Mouse (Mus musculus): ENCODE measurements around the gene Olfr1396. TPM values are rescaled to one million over a fixed set of nuclear protein-coding genes. Genes with fewer than 3 reads are reported as not detected.

The Olfr1396 gene
- polyA plus RNA-seq, 1 experiment from 2014 or later, result not detected

DNA sequence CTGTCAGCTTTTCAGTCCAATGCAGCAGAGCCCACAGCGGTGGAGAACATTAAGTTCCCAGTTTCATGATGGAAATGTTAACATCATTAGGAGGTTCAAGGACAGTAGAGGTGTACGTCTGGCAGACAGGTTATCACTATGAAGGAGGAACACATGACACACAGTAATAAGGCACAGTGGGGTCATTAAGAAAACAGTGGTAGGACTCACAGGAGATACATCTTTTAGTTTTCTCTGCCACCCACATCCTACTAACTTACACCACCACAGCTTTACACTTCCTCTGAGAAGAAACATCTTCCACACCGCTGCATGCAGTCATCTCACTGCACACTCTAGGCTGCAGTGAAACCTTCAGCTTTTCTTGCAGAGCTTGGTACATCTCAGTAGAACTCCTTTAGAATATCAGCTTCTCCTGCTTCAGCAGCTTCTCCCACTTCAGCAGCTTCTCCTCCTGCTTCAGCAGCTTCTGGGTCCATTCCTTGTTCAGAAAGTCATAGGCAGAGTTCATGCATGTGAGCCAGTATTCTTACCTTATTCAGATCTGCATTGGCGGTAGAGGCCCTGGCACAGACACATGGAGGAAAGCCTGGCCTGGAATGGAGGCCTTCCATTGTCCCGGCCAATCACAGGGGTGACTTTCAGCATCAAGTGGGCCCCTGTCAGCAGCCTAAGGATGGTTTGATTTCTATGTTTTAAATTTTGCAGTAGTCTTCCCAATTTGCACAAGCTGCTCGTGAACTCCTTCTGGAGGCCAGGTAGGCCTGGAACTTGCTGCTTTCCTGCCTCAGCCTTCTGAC lies 20.6 kb downstream of the Olfr1396 start:
- Histone ChIP-seq H3K4me1 (replicated peaks; ENCODE audit: control insufficient read depth, insufficient read depth, low read length) (no peaks in the 10 kb centered on the region), H3K9me3 (ENCODE audit: control insufficient read depth, low read length) (no peaks in the 10 kb centered on the region), H3K4me2 (replicated peaks; ENCODE audit: low read depth, low read length) (no peak overlapping the region), H3K36me3 (ENCODE audit: control insufficient read depth, insufficient read depth, low read length) (no peaks in the 10 kb centered on the region), H3K27me3 (ENCODE audit: control insufficient read depth, insufficient read depth, low read length) (no peaks in the 10 kb centered on the region), H3K27ac (ENCODE audit: low read depth, low read length) (no peak overlapping the region), H3K4me3 (ENCODE audit: low read depth, low read length) (no peak overlapping the region), H3K9ac (ENCODE audit: low read depth, low read length) (no peak overlapping the region)
- ATAC-seq (ENCODE audit: low FRiP score) (no peak), DNase-seq (ENCODE audit: low spot score) (no peak)
- WGBS, result 92% methylated on average over 6 of the region's 6 CpGs

GRCm38 (mm10) chr11:49092786-49093185 lies 21.9 kb downstream of the Olfr1396 start:
- WGBS, result 85% methylated on average over 2 of the region's 2 CpGs
- no peak overlapping the region for H3K9ac ChIP-seq (ENCODE audit: low read depth, low read length)
- no peak for ATAC-seq (ENCODE audit: low FRiP score)

DNA sequence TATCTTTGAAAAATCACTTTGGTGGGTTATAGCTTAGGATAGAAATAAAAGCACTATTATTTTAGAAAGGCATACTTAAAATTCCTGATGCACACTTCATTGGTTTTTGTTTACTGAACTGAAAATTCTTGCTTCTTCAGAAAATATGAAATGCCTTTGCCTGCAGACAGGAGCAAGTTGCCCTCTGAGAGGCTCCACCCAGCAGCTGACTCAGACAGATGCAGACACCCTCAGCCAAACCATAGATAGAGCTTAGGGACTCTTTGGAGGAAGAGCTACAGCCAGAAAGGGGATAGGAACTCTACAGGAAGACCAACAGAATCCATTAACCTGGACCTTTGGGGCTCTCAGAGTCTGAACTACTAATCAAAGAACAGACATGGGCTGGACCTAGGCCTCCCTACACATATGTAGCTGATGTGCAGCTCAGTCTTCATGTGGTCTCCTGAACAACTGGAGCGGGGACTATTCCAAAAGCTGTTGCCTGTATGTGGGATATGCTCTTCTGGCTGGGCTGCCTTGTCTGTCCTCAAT lies 22.6 kb downstream of the Olfr1396 start:
- 88% methylated on average over 1 of the region's 1 CpGs for WGBS
- Histone ChIP-seq H3K36me3 (ENCODE audit: control insufficient read depth, insufficient read depth, low read length) (no peaks in the 10 kb centered on the region), H3K27me3 (ENCODE audit: control insufficient read depth, insufficient read depth, low read length) (no peaks in the 10 kb centered on the region), H3K27ac (ENCODE audit: low read depth, low read length) (no peak overlapping the region), H3K9me3 (ENCODE audit: control insufficient read depth, low read length) (no peaks in the 10 kb centered on the region), H3K4me1 (replicated peaks; ENCODE audit: control insufficient read depth, insufficient read depth, low read length) (no peaks in the 10 kb centered on the region), H3K9ac (ENCODE audit: low read depth, low read length) (no peak overlapping the region), H3K4me3 (ENCODE audit: low read depth, low read length) (no peak overlapping the region), H3K4me2 (replicated peaks; ENCODE audit: low read depth, low read length) (no peak overlapping the region)
- DNase-seq (ENCODE audit: low spot score) (no peak), ATAC-seq (ENCODE audit: low FRiP score) (no peak)

More at GRCm38 (mm10) chr11:49092786-49093185, 21.9 kb downstream of the Olfr1396 start:
- Histone ChIP-seq H3K4me1 (replicated peaks; ENCODE audit: control insufficient read depth, insufficient read depth, low read length) (no peaks in the 10 kb centered on the region), H3K9me3 (ENCODE audit: control insufficient read depth, low read length) (no peaks in the 10 kb centered on the region), H3K4me2 (replicated peaks; ENCODE audit: low read depth, low read length) (no peak overlapping the region), H3K4me3 (ENCODE audit: low read depth, low read length) (no peak overlapping the region), H3K27ac (ENCODE audit: low read depth, low read length) (no peak overlapping the region), H3K27me3 (ENCODE audit: control insufficient read depth, insufficient read depth, low read length) (no peaks in the 10 kb centered on the region), H3K36me3 (ENCODE audit: control insufficient read depth, insufficient read depth, low read length) (no peaks in the 10 kb centered on the region)
- DNase-seq (ENCODE audit: low spot score), result no peak

GRCm38 (mm10) chr11:49091171-49091570 lies 23.5 kb downstream of the Olfr1396 start:
- Histone ChIP-seq H3K9ac (ENCODE audit: low read depth, low read length) (no peak overlapping the region), H3K36me3 (ENCODE audit: control insufficient read depth, insufficient read depth, low read length) (no peaks in the 10 kb centered on the region), H3K27ac (ENCODE audit: low read depth, low read length) (no peak overlapping the region), H3K4me2 (replicated peaks; ENCODE audit: low read depth, low read length) (no peak overlapping the region), H3K4me3 (ENCODE audit: low read depth, low read length) (no peak overlapping the region), H3K27me3 (ENCODE audit: control insufficient read depth, insufficient read depth, low read length) (no peaks in the 10 kb centered on the region), H3K4me1 (replicated peaks; ENCODE audit: control insufficient read depth, insufficient read depth, low read length) (no peaks in the 10 kb centered on the region), H3K9me3 (ENCODE audit: control insufficient read depth, low read length) (no peaks in the 10 kb centered on the region)
- 87% methylated on average over 4 of the region's 4 CpGs for WGBS
- ATAC-seq (ENCODE audit: low FRiP score) (no peak), DNase-seq (ENCODE audit: low spot score) (no peak)

- no peaks in the 10 kb centered on the region for H3K9me3 ChIP-seq (ENCODE audit: control insufficient read depth, low read length)
- H3K9ac ChIP-seq (ENCODE audit: low read depth, low read length), result no peak overlapping the region
- ATAC-seq (ENCODE audit: low FRiP score) (no peak), DNase-seq (ENCODE audit: low spot score) (no peak)
- no peak overlapping the region for H3K27ac ChIP-seq (ENCODE audit: low read depth, low read length)
- H3K4me3 ChIP-seq (ENCODE audit: low read depth, low read length), result no peak overlapping the region
- H3K27me3 ChIP-seq (ENCODE audit: control insufficient read depth, insufficient read depth, low read length), result no peaks in the 10 kb centered on the region
- H3K4me2 ChIP-seq (replicated peaks; ENCODE audit: low read depth, low read length), result no peak overlapping the region
- 96% methylated on average over 5 of the region's 5 CpGs for WGBS
- no peaks in the 10 kb centered on the region for H3K4me1 ChIP-seq (replicated peaks; ENCODE audit: control insufficient read depth, insufficient read depth, low read length)
- H3K36me3 ChIP-seq (ENCODE audit: control insufficient read depth, insufficient read depth, low read length), result no peaks in the 10 kb centered on the region
Measured at GRCm38 (mm10) chr11:49090551-49090950, 24.1 kb downstream of the Olfr1396 start.

GRCm38 (mm10) chr11:49089735-49090507 lies 24.8 kb downstream of the Olfr1396 start:
- Histone ChIP-seq H3K4me2 (replicated peaks; ENCODE audit: low read depth, low read length) (no peak overlapping the region), H3K9me3 (ENCODE audit: control insufficient read depth, low read length) (no peaks in the 10 kb centered on the region), H3K4me3 (ENCODE audit: low read depth, low read length) (no peak overlapping the region), H3K27ac (ENCODE audit: low read depth, low read length) (no peak overlapping the region), H3K4me1 (replicated peaks; ENCODE audit: control insufficient read depth, insufficient read depth, low read length) (no peaks in the 10 kb centered on the region), H3K9ac (ENCODE audit: low read depth, low read length) (no peak overlapping the region), H3K36me3 (ENCODE audit: control insufficient read depth, insufficient read depth, low read length) (no peaks in the 10 kb centered on the region), H3K27me3 (ENCODE audit: control insufficient read depth, insufficient read depth, low read length) (no peaks in the 10 kb centered on the region)
- DNase-seq (ENCODE audit: low spot score) (no peak), ATAC-seq (ENCODE audit: low FRiP score) (no peak)
- 83% methylated on average over 3 of the region's 3 CpGs for WGBS

GRCm38 (mm10) chr11:49088990-49089652 lies 25.6 kb downstream of the Olfr1396 start:
- H3K4me2 ChIP-seq (replicated peaks; ENCODE audit: low read depth, low read length), result no peak overlapping the region
- ATAC-seq (ENCODE audit: low FRiP score) (no peak), DNase-seq (ENCODE audit: low spot score) (no peak)
- no peaks in the 10 kb centered on the region for H3K9me3 ChIP-seq (ENCODE audit: control insufficient read depth, low read length)
- H3K9ac ChIP-seq (ENCODE audit: low read depth, low read length), result no peak overlapping the region
- WGBS, result 87% methylated on average over 5 of the region's 5 CpGs
- H3K27me3 ChIP-seq (ENCODE audit: control insufficient read depth, insufficient read depth, low read length), result no peaks in the 10 kb centered on the region
- no peak overlapping the region for H3K27ac ChIP-seq (ENCODE audit: low read depth, low read length)
- H3K4me1 ChIP-seq (replicated peaks; ENCODE audit: control insufficient read depth, insufficient read depth, low read length), result no peaks in the 10 kb centered on the region
- no peaks in the 10 kb centered on the region for H3K36me3 ChIP-seq (ENCODE audit: control insufficient read depth, insufficient read depth, low read length)
- H3K4me3 ChIP-seq (ENCODE audit: low read depth, low read length), result no peak overlapping the region

DNA sequence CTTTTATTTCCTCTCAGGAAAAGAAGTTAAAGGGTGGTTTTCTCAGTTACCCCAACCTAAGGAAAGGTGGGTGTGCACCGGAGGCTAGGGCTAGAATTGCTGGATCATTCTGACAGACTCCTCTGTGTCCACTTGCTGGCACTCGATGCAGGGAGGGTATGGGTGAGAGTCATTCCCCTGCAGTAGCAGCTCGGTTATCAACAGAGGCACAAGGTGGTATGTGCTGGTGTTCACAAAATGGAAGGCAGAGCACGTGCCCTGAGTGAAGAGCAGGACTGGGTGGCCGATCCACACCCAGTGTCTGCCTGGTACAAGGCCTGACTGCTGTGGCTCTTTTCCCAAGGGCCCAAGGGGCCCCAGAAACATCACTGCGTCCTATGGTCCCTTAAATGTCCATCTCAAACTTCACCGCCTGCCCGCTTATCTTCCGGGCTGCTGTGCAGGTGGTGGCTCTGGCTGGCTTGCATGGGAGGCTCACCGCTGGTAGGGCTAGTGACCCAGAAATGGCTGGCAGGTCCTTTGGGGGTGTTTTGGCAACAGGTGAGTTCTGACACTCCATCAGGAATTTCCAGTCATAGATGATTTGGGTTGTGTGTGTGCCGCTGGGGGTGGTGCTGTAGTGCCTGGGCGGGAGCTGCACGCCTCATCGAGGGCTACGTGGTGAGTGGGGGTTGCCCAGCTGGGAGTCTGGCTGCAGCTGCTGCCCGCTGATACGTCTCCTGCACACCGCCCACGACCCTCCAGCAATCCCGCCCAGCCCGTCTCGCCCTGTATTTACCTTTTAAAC lies 26.7 kb downstream of the Olfr1396 start:
- no peaks in the 10 kb centered on the region for H3K4me1 ChIP-seq (replicated peaks; ENCODE audit: control insufficient read depth, insufficient read depth, low read length)
- no peaks in the 10 kb centered on the region for H3K27me3 ChIP-seq (ENCODE audit: control insufficient read depth, insufficient read depth, low read length)
- H3K36me3 ChIP-seq (ENCODE audit: control insufficient read depth, insufficient read depth, low read length), result no peaks in the 10 kb centered on the region
- no peak overlapping the region for H3K4me2 ChIP-seq (replicated peaks; ENCODE audit: low read depth, low read length)
- 46% methylated on average over 22 of the region's 22 CpGs for WGBS
- ATAC-seq (ENCODE audit: low FRiP score) (0 out of 2 replicates have a peak, but pooled peaks have one; percentile 38), DNase-seq (ENCODE audit: low spot score) (peak; percentile 9)
- no peak overlapping the region for H3K27ac ChIP-seq (ENCODE audit: low read depth, low read length)
- H3K4me3 ChIP-seq (ENCODE audit: low read depth, low read length), result no peak overlapping the region
- no peaks in the 10 kb centered on the region for H3K9me3 ChIP-seq (ENCODE audit: control insufficient read depth, low read length)
- no peak overlapping the region for H3K9ac ChIP-seq (ENCODE audit: low read depth, low read length)
